Mouse (Mus musculus) heart, postnatal 25 days (tissue): Measurements from ENCODE around the gene Zdhhc8. TPM values are rescaled to one million over a fixed set of nuclear protein-coding genes. Genes with fewer than 3 reads are reported as not detected.

Source experiments
- DNase-seq: peaks from one replicate; pipeline ENCODE4 v3.0.0; 2022; ENCODE audit warnings: low spot score
- intact Hi-C: fragments of 180-260 bp; cut with DNase I; formaldehyde crosslinking; loops from one replicate; pipeline ENCODE4 v1.15.1; 2025
- total RNA-seq, 2 experiments: library from RNA; stranded (reverse); gene quantifications; 2 replicates each; pipeline ENCODE4 v1.2.3; 2021

Zdhhc8 gene
- total RNA-seq: 10 to 100 TPM; 22.4 to 24.1 TPM

DNA sequence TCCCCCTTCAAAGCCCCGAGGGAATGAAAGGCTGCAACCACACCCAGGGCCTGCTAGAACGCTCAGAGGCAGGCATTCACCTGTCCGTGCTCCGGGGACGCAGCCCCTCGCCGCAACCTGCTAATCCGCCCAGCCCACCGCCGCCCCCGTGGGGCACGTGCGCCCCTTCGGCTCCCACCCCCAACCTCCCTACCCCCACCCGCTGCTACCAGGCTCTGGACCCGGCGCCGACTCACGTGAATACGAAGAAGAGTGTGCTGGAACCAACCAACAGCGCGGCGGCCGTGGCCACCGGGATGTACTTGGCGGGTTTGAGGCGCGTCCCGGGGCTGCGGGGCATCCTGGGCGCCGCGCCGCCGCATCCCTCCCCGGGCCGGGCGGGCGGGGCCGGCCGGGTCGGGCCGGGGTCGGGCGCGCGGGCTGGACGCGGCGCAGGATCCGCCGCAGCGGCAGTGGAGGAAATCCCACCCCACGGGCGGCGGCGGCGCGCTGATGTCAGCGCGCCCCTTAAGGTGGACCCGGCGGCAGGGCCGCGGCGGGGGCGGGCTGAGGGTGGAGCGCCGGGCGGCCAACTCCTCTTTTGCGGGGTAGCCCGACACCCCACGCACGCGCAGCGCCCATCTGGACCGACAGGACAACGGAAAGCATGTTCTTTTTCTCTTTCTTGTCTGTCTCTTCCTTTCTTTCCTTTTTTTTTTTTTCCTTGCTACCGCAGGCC is at the start of gene Zdhhc8:
TSS of gene Zdhhc8 (minus strand) at position 466 of the 718 bp plus-strand sequence.
- intact Hi-C loops: loop anchor here (10.0 kb wide), 1 partner anchor 310 kb away; the partner anchor contains the start of gene Slc25a1
- peak; percentile 73 for DNase-seq

DNA sequence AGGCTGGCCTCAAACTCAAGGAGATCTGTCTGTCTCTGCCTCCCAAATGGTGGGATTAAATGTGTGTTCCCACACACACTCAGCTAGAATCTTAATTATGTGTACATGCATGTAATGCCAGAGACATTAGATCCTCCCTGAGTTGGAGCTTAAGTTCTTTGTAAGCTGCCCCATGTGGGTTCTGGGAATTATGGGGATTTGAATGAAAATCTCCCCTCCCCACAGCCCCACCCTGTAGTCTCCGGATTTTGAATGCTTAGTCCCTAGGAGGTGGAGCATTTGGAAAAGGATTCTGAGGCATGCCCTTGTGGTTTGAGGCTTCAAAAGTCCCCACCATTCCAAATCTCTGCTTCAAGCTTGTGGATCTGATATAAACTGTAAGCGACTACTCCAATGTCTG is 40.2 kb upstream of the Zdhhc8 start:
- intact Hi-C loops: no loop called here

DNA sequence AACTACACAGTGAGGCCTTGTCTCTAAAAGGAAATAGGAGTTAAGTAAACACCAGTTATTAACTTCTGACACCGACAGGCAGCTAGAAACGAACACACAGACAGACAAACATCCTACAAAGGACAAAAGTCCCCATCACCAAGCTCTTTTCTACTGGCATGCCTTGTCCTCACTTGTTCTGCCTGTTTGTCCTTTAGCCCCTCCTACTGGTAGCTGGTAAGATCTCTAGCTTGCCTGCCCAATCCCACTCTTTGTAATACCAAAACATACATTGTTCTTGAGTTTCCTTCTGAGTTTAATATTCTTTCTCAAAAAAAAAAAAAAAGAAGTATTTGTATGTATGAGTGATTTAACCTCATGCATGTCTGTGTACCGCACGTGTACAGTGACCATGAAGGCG is 33.2 kb upstream of the Zdhhc8 start:
- intact Hi-C loops: no loop called here
- DNase-seq: no peak

More for the DNA sequence above, 40.2 kb upstream of the Zdhhc8 start:
- DNase-seq: no peak

- intact Hi-C loops: no loop called here
- DNase-seq: no peak
These were observed 30.1 kb upstream of the Zdhhc8 start for GRCm38 (mm10) chr16:18265024-18265423.

DNA sequence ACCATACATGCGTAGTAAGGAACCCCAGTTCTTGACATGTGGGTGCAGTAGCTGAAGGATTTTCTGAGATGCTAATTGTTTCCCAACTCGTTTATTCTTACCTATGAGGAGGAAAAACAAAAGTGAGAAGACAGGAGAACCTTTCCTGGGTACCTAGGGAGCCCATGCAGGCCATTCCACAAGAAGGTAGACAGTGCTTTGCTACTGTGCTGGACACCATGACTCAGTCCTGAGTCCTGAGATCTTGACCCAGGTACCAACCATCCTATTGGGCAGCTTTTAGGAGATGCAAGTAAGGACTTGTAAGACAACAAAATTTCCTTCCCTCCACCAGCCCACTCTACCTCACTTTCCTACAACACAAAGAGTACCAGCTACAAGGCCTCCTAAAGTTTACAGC is 23.3 kb upstream of the Zdhhc8 start, which contains the start of gene Gm49776:
TSS of gene Gm49776 (minus strand) at position 101 of the 400 bp plus-strand sequence.
- DNase-seq: no peak
- intact Hi-C loops: no loop called here

- intact Hi-C loops: loop anchor here (5.0 kb wide), 1 partner anchor 33 kb away; the partner anchor contains the start of gene Dgcr8
- DNase-seq: no peak
These were observed 18.9 kb upstream of the Zdhhc8 start for GRCm38 (mm10) chr16:18253866-18254265.

DNA sequence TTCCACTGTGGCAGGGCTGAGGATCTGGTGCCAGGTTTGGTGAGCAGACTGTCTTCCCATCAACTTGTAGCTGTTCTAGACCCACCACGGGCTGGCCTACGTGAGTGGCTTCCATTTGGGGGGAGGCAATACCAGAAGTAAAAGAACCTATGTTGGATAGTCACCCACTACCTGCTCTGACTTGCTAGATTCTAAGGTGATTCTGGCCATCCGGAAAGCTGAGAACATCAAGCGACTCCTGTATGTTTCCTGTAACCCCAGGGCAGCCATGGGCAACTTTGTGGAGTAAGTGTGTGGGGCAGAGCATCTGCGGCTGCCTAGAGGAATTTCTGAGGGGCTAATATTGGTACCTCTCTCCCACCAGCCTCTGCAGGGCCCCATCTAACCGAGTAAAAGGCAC is 17.8 kb upstream of the Zdhhc8 start:
- DNase-seq: no peak
- intact Hi-C loops: loop anchor here (5.0 kb wide), 1 partner anchor 35 kb away; the partner anchor contains the start of gene Dgcr8

DNA sequence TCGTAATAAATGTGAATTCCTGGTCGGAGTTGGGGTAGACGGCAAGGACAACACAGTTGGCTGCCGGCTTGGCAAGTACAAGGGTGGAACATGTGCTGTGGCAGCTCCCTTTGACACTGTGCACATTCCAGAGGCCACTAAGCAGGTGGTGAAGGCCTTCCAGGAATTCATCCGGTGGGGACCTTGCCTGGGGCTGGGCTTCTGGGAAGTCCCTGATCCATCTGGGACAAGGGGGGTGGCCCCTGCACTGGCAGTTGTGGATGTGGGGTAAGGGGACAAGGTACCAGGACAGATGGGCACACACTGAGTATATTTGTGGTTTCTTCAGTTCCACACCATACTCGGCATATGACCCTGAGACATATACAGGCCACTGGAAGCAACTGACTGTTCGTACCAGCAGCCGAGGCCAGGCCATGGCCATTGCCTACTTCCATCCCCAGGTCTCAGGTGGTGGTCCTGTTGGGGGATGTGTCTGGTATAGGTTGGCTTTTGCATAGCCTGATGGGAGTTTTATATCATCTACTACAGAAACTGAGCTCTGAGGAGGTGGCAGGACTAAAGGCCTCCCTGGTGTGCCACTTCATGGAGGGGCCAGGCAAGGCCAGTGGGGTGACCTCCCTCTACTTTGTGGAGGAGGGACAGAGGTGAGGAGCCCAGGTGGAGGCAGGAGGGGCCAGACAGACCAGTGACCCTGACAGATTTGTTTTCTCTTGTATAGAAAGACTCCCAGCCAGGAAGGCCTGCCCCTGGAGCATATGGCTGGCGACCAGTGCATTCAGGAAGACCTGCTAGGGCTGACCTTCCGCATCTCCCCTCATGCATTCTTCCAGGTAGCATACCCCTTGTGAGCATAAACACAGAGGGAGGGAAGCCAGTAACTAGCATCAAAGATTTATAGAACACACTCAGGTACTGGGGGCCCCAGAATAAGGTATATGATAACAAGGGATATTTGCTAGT is 16.2 kb upstream of the Zdhhc8 start:
- DNase-seq: no peak
- intact Hi-C loops: loop anchor here (5.0 kb wide), 1 partner anchor 36 kb away; the partner anchor contains the start of gene Dgcr8

DNA sequence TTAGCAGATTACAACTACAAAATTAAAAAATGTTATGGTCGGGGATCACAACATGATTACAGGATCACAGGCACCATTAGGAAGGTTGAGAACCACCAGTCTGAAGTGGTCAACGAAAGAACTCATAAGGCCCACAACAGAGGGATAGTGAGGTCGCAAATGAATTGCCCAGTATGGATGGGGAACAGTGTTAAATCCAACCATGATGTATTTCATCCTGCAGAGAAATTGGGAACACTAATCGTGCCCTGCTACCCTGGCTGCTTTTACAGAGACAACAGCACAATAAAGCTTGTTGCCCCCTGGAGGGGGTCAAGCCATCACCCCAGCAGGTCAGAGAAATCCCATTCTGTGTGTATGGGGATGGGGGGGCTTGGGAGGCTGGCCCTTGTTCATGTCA is 15.3 kb upstream of the Zdhhc8 start:
- intact Hi-C loops: loop anchor here (5.0 kb wide), 1 partner anchor 37 kb away; the partner anchor contains the start of gene Dgcr8
- no peak for DNase-seq

DNA sequence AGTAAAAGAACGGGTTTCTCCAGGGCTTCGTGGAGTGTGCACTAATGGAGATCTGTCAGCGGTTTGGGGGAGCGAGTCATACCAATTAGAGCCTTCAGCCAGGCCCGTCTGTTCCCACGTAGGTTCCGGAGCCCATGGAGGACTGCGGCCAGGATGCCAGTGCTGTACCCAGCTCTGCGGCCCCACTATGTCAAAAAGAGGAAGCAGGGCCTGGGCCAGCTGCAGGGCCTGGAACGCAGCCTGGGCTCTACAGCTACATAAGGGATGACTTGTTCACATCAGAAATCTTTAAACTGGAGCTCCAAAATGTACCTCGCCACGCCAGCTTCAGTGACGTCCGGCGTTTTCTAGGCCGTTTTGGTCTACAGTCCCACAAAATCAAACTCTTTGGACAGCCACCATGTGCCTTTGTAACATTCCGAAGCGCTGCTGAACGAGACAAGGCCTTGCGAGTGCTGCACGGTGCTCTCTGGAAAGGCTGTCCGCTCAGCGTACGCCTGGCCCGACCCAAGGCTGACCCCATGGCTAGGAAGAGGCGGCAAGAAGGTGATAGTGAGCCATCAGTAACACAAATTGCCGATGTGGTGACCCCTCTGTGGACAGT is 14.5 kb upstream of the Zdhhc8 start:
- intact Hi-C loops: no loop called here
- DNase-seq: no peak

GRCm38 (mm10) chr16:18248433-18249363 is 13.8 kb upstream of the Zdhhc8 start, which contains the start of the genes Trmt2a and Ranbp1:
Gene Trmt2a, plus strand, starts transcription at chr16:18248679.
Gene Ranbp1, minus strand, starts transcription at chr16:18248732.
- peak; percentile 97 for DNase-seq
- intact Hi-C loops: no loop called here

- intact Hi-C loops: no loop called here
- DNase-seq: no peak
These were observed 12.8 kb upstream of the Zdhhc8 start for GRCm38 (mm10) chr16:18247521-18248399.

DNA sequence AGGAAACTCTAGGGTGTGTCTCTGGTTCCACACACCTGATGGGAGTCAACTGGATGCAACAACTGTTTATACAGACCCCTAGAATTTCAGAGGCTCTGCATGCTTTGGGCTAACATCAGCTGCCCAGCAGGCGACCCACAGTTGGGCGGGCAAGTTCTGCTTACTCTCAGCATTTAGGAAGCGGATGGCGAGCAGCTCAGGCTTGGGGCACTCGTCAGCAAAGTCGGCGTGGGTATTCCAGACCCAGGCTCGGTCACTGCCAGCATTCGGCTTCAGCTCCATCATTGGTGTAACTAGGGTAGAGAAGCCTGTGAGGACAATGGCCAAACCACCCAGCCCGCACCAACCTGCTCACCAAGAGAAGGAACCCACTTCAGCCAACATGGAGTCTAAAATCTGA is 6.6 kb upstream of the Zdhhc8 start:
- no peak for DNase-seq
- intact Hi-C loops: no loop called here

DNA sequence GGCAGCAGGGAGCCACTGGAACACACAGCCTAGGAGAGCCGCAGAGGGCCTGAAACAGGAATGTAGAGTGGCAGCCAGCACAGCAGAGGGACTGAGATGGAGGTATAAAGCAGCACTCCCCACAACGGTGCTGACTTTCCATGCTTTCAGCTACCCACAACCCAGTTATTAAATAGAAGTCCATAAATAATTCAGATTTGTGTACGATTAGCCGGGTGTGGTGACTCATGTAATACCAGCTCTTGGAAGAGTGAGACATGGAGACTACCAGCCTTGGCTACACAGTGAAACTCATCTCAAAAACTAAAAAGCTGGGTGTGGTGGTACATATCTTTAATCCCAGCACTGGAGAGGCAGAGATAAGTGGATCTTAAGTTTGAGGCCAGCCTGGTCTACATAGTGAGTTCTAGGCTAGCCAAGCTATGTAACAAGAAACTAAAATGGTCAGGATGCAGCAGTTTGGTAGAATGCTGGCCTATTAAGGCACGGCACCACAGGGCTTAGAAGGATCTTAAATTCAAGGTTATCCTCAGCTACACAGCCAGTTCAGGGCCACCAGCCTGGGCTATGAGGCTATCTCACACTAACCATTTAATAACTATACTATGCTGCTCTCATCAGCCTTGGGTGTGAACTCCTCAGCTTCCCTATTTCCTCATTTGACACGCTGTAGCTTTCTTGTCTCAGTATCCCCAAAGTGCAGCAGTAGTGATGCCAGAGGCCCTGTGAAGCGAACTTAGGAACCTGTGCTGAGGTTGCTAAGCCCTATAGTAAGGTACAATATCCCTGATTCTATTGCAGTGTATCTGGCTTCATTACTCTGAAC is 2.0 kb upstream of the Zdhhc8 start:
- no peak for DNase-seq

GRCm38 (mm10) chr16:18235389-18236065 is 591 bp upstream of the Zdhhc8 start:
- intact Hi-C loops: loop anchor here (10.0 kb wide), 1 partner anchor 311 kb away; the partner anchor contains the start of gene Slc25a1
- peak; percentile 59 for DNase-seq

More for the DNA sequence above, 2.0 kb upstream of the Zdhhc8 start:
- intact Hi-C loops: loop anchor here (10.0 kb wide), 1 partner anchor 312 kb away; the partner anchor contains the start of gene Slc25a1
